Mouse (Mus musculus) left cerebral cortex, adult 18-20 months (tissue): ENCODE measurements at regions not wholly inside any gene's neighbourhood (a gene's known extent, or its start where the extent isn't known, plus 50 kb on each side); places are given as distances from the start of the nearest gene placed in this dataset.
A peak's percentile ranks its signal among the peaks of the same experiment; 100 is the strongest.

Source experiments
- DNase-seq, 2 experiments: peaks; one replicate each; pipeline ENCODE4 v3.0.0; 2021 to 2022; ENCODE audit warnings: low spot score in 2 of 2, mixed read lengths in 1 of 2

DNA sequence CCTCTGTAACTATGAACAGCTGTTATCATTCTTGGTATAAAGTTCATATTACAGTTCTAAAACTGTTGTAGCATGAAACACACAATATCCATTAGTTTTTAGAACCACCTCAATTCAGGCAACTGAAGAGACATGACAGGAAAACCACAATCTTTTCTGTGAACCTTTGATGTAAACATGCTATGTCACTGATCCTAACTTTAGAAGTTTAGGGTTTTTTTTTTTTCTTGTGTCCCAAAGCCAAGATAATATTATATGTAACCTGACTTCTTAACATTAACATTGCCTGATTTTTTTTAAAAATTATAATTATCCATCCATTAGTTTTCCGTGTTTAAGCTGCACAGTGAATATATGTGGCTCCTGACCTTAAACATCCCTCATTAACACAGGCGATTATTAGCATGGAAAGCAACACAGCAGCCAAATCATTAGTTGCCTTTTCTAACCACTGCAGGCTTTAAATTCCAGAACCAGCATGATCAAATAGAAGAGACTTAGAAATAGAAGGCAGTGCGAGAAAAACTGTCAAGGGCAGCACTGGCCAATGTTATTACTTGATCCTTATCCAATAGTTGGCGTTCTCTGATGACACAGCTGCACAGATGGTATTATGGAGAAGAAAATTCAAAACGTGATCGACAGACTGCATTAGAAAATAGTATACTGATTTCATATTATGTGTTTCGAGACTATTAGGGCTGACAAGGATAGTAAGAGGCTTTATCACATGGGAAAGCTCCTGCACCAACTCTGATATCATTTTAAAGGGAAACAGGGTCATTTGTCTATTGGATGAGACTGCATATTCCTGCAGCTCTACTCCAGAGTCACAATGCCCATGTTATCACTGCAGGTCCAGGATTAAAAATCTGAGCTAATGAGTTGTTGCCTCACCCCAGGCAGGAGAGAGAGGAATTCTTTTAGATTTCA, 321.7 kb upstream of the Clec14a start:
- DNase-seq, result no peak

DNA sequence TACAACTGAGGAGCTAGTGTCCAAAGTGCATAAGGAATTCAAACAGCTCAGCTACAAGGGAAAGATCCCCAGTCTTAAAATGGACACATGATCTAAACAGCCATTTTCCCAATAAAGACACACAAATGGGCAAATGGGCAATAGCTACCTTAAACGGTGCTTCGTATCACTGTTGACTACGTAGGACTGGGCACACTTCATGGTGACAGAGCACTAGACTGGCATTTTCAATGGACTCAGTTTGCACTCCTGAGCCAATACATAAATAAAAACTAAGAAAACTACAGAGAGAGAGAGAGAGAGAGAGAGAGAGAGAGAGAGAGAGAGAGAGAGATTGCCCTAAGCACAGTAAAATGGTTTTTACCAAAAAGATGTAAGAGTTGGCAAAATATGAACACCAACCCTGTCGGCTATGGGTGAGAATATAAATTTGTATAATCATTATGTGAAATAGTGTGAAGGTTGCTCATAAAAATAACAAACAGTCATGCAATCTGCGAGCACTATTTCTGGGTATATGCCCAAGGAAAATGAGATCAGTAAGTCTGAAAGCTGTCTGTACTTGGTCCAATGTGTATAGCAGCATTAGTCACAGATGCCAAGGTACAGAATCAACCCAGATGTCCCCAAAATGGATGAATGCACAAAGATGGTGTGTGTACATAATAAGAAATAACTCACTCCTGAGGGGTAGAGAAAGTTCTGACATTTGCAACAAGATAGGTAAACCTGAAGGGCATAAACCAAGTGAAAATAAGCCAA, 312.9 kb upstream of the Clec14a start:
- no peak for DNase-seq

DNA sequence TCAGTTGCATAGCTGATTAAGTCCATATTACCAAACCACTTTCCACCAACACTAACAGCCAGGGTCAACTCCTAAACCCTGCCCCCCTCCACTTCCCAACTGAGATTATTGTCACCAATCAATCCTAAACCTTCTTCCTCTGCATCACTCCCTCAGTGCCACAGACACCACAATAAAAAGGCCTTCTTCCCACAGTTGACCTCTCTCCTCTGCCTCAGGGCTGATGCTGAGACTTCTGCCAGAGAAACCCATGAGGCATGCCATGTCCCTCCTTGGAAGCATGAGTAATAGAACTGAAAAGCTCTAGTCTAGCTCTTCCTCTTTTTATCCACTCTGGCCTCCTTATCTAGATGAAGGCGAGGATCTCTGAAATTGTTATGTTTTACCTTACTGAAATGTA, 300.0 kb upstream of the Clec14a start:
- DNase-seq, result no peak

DNA sequence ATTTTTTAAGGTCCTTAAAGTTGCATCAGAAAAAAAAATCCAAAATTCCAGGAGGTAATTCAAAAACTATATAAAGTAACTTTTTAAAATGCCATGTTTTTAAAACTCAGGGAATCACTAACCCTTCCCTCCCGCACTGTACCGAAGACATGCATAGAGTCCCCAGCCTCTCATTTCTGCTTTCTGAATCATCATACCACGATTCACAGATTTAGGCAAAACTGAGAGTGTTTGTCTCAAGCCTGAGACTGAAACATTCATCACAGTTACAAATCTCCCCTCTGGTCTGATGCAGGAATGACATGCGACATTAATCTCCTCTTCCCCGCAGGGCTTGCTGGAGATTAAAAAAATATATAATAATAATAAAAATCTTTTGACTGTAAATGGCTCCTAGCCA, 291.8 kb upstream of the Clec14a start:
- no peak for DNase-seq

DNA sequence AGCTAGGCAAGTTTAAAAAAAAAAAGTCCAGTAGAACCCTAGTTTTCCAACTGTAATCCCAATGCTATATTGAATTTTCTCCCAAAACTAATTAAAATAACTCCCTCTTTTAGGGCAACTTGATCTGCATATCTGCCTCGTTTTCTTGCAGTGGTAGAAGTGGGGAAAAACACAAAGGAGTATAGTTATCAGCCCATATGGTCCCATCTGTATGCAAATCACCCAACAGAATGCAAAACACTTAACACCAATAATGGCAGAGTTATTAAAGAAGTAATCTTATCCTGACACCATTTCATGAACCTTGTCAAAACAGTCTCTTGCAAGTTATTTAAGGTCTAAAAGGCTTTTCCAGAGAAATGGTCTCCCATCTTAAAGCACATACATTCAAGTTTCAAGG, 290.7 kb upstream of the Clec14a start:
- no peak for DNase-seq

DNA sequence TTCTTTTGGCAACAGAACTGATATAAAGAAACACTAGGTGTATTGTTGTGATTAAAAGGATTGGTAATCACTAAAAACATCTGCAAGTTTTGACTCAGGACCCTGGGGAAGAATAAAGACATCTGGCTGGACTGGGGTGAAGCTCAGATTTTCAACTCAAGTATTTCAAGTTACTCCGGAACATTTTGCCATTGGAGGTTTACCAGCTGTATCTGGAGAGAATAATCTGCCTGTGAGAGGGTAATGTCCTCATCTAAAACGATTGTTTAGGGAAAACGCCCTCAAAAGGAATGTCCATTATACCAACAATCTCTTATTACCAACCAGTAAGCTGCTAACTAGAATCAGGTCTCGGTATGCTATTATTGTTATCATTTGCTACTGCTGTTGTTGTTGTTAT, 288.2 kb upstream of the Clec14a start:
- DNase-seq, result no peak

DNA sequence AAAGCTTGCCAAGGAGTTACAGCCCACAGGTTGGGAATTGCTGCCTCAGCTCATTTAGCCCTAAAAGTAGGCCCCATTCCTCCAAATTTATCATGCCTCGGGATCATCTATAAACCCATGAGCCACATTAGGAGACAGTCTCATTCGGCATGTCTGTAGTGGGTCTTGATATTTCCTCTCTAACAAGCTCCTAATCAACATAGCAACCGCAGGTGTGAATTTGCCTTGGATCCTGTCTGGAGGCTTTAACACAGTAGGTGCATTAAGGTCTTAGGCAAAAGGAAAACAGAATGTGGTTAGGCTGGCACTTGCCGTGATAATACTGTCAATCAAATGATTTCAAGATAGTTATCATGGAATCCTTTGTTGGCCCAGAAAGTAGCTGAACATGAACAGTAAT, 287.7 kb upstream of the Clec14a start:
- no peak for DNase-seq

DNA sequence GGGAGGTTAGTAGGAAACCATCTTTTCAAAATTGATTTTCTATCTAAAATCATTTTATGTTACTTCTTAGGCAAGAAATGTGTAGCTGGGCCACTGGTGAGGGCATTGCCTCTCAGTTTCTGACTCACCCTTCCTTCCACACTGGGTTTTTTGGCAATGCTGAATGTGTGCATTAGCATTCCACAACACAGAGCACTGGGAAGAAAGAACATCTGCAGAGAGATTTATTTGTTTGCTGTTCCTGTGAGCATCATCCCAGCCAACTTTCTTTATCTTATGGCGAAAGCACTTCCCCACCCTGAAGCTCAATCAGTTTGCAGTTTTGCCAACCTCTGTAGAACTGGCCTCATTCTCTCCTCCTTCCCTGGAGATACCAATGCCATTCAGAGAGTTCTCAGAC, 287.0 kb upstream of the Clec14a start:
- no peak for DNase-seq

DNA sequence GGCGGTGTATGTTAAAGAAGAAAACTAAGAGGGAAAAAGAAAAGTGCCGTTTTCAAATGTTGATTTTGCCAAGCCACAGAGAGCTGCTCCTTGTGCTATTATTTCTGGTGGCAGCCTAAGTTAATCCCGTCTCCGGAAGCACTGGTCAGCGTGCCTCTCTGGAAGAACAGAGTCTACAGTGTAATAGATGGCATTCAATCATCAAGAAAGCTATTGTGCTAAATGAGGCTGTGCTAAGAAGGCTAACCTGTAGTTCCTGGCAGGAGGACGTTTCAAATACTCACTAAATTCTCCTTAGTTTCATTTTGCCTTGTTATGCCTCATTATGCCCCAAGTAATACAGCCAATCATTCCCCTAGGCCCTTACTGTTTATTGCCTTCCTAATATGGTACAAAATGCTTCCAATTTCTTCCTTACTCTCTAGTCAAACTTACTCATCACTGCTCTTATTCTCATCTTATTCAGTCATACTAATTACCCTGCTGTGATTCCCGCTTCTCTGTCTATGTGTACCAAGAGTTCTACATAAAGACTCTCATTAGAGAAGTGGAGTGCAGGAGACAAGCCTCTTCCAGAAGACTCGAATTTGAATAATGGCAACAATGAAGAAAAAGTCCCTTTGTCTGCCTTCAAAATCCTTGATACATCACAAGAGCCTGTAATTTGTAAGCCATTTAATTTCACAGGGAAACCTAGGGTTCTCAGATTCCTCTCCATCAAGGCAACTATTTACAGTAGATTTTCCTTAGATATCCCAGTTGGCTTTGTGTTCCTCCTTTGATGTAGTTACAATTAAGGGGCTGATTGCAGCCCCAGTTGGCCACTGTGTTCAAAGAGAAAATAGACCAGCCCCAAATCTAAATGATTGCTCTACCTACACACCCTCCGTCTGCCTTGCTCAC, 282.0 kb upstream of the Clec14a start:
- DNase-seq, result no peak

DNA sequence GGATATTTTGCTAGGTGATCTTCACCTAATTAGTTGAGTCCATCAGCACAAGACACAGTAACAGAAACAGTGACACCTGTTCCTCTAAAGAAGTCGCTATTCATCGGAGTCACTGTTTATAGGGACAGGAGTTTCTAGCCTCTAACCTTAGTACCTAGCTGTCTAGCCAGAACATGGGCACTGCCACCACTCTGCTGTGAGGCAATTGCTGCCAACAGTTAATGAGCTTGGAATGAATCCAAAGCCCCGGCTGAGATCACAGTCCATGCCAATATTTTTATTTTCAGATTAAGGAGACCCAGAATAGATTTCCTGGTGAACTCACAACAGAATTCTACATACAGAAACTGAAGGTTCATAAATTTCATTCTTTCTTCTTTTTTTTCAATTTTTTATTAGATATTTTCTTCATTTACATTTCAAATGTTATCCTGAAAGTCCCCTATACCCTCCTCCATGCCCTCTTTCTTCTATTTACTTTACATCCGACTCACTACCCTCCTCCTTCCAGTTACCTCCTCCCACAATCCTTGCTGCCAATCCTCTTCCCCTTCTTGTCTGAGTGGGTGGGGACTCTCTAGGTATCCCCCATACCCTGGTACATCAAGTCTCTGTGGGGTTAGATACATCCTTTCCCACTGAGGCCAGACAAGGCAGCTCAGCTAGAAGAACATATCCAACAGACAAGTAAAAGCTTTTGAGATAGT, 276.9 kb upstream of the Clec14a start:
- no peak for DNase-seq

DNA sequence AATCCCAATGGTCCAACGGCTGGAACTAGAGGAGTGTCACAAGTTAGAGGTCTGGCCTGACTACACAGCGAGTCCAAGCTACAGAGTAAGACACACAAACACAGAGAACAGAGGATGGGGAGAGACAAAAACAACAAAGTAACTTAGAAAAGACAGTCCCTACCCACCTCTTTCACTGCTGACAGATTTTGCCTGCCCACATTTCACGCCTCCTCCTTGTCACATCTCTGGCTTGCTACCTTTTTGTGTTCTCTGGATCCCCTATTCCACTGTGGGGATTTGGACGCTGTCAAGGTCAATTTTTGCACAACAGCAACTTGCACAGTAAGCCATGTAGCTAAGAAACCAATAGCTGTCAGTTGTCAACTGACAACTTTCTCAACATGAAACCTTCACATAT, 275.8 kb upstream of the Clec14a start:
- peak in 1 of 2 experiments; percentile 36 for DNase-seq

DNA sequence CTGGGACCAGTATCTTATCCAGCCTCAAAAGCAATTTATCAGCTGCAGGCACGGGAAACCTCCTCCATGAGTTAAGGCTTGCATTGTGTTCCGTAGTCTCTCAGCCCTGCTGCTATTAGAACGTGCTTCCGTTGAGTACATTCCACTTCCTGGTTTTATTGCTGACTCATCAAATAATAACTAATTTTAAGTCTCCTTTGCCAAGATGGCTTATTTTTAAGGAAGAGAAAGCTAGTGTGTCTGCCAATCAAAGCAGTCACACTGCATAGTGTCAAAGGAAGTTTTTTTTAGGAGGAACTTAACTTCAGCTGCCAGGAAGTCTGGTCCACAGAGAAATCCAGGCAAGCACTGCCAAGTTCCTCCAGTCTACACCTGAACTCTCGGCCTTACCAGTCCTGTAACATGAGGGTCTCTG, 269.2 kb upstream of the Clec14a start:
- DNase-seq, result no peak

DNA sequence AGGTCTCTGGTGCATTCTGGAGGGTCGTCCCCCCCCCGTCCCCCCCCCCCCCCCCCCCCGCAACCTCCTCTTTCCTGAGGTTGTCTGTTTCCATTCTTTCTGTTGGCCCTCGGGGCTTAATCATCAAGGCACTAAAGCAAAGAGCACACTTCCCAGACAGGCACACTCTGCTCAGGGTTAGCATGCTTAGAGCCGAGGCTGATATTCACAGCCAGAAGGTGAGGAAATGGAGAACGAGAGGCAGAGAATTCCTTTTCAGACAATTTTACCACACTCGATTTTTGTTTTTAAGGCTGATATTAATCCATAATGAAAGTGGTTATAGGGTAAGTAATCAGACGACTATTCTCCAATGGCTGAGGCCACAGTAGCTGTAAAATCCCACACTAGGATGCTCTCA, 268.7 kb upstream of the Clec14a start:
- DNase-seq, result no peak

DNA sequence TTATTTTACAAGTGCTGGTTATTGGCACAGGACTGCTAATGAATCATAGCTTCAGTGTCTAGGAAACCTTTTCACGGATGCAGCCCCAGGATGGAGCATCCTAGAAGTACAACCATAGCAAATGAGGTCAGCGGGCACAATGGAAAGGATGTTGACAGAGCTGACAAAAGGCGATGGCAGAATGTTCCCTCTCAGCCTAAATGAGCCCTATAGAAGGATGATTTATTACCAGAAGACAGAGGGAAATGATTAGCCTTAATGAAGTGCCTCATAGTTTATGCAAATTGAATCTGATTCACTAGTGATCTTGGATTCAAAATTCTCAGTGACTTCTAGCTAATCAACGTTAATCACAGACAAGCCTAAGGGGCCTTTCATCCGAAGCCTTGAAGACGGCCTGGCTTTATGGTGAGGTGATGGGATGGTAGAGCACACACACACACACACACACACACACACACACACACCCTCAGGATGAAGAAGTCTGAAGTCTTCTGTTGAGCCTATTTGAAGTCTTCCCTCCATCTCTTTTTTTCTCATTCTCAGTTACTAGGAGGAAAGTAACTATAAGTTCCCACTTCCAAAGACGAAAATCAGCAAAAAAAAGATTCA, 267.4 kb upstream of the Clec14a start:
- DNase-seq, result no peak

DNA sequence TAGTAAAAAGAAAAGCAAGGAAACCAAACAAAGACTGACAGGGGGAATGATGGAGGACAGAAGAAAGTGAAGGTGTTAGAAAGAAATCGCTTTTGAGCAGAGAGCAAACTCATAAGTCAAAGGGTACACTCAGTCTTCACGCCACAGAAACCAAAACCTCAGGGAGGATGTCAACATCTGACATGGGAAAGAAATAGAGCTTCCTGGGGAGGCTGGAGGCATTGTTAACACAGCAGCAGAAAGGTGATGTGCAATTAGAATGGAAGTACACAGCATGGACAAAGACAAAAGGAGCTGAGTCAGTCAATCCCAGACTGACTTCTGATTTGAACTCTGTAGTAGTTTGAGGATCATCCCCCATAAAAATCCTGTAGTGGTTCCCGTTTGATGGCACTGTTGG, 261.2 kb upstream of the Clec14a start:
- DNase-seq, result no peak

DNA sequence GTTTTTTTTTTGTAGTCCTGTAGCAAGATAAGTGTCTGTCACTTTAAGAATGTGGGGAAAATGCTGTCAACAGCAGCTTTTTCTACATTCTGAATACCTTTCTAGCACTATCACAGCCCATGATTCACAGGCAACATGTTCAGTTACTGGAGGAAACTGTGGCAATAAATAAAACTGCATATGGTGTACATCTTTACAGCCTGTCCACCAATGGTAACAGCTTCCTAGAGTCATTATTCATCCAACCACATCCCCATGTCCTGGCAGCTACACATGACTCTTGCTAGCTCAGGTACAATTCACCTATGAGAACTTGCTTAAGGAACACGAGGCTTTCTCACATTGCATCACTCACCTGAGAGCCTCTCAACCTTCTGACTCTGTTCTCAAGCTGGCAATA, 247.7 kb upstream of the Clec14a start:
- no peak for DNase-seq

DNA sequence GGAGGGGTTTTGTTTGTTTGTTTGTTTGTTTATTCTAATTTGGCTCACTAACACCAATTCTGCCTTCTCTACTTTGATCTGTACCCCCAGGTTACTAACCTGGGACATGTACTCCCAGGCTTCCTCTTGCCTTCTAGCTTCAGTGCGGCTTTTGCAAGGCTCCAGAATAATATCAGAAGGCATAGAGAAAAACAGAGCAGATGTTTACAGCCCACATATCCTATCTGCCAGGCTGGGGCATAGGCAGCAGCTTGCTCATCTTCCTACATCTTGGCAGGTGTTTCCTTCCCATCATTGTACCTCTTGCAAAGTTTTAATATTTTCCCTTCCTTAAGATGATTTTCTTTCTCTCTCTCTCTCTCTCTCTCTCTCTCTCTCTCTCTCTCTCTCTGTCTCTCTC, 244.9 kb upstream of the Clec14a start:
- DNase-seq, result peak; percentile 48

DNA sequence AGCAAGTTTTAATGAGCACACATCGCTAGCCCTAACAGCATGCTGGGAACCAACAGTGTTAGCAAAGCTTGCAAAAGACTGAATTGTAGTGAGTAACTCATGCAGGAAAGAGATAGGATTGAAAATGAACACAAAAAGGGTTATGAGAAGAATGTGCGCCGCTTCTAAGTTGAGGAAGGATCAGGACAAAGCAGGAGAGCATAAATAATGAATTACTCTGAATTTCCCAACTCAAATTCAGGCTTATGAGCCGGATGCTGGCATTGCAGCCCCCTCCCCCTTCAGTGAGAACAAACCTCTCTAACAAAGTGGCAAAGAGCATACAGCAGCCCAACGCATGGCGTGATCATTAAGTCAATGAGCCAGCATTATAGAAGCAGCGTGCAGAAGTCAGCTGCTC, 243.6 kb upstream of the Clec14a start:
- DNase-seq, result peak in 1 of 2 experiments; percentile 3

DNA sequence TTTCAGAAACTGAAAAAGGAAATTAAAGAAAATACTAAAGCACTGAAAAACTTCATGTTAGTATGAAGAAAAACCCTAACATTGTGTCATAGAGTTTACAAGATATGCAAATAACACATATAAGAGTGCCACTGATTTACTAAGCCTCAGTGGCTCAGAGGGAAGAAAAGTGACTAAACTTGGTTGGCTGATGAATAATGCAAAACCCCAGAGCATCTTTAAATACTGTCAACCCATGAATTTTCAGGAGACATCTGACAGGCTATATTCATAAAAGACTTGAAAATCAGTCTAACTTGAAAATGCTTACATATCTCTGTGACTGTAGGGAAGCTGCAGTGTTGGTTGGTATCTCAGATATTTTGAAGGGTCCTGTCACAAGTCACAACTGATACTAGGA, 235.2 kb upstream of the Clec14a start:
- DNase-seq, result no peak

DNA sequence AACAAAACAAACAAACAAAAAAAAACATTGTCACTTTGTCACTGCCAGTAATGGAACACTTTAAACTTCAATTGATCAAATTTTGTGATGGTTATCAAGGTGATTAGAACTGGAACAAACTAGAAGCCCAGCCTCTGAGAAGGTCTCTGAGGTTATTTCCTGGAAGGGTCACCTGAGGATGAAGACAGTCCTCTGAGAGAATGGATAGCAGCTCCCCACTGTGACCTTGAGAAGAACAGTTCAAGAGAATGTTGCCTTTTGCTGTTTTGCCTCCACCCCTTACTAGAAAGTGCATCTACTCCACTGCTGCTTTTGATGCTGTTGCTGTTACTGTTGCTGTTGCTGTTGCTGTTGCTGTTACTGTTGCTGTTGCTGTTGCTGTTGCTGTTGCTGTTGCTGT, 205.1 kb upstream of the Clec14a start:
- no peak for DNase-seq
